Mouse (Mus musculus): ENCODE measurements at regions not wholly inside any gene's neighbourhood (a gene's known extent, or its start where the extent isn't known, plus 50 kb on each side); places are given as distances from the start of the nearest gene placed in this dataset.
A peak's percentile ranks its signal among the peaks of the same experiment; 100 is the strongest.

DNA sequence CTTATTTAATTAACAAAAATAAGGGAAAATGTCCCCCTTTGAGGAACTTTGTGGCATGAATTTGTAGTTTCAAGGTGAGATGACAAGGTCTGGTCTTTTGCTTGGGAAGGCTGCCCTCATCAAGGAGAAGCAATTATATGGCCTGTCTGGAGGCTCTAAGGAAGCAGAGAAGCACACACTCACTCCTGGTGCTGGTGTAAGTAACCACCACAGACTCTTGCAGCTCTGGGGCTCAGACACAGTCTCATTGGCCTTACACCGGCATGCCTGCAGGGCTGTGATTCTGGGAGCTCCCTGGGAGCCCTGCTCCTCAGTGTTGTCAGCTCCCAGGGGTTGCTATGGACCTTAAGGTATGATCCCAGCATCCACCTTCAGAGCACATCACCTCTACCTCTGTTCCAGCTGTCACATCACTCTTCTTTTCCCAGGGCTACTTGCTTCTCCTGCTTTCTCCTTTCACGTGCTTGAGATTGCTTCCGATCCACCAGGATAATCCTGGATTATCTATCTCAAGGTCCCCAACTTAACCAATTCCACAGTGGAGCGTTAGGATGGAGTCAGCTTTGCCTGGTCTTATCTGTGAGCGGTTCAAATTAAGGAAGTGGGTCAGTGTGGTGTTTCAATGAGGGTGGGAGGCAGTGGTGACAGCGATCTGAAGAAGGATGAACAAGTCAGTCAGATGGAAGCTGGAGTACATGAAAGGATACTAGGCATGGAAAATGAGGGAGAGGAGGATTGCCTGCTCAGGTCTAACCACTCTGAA lies 96.0 kb upstream of the Clnk start:
- no peak overlapping the region for H3K9ac ChIP-seq (ENCODE audit: low read depth, low read length)
- H3K9me3 ChIP-seq (replicated peaks; ENCODE audit: low read length), result no peaks in the 10 kb centered on the region
- H3K36me3 ChIP-seq (ENCODE audit: insufficient read depth, low read length), result no peaks in the 10 kb centered on the region
- no peak for ATAC-seq (replicated peaks; ENCODE audit: low FRiP score, low read depth)
- no peak for DNase-seq (ENCODE audit: low spot score)
- no peak overlapping the region for H3K4me2 ChIP-seq (ENCODE audit: low read length)
- WGBS, result 78% methylated on average over 6 of the region's 6 CpGs
- no peaks in the 10 kb centered on the region for H3K27me3 ChIP-seq (ENCODE audit: insufficient read depth, low read length)
- no peak overlapping the region for H3K27ac ChIP-seq
- no peak for TF ChIP-seq CTCF (IDR thresholded peaks at IDR 0.05; ENCODE audit: low read depth)
- no peaks in the 10 kb centered on the region for H3K4me1 ChIP-seq (replicated peaks; ENCODE audit: insufficient read depth, low read length)
- H3K4me3 ChIP-seq (replicated peaks; ENCODE audit: low read depth, low read length), result no peak overlapping the region

DNA sequence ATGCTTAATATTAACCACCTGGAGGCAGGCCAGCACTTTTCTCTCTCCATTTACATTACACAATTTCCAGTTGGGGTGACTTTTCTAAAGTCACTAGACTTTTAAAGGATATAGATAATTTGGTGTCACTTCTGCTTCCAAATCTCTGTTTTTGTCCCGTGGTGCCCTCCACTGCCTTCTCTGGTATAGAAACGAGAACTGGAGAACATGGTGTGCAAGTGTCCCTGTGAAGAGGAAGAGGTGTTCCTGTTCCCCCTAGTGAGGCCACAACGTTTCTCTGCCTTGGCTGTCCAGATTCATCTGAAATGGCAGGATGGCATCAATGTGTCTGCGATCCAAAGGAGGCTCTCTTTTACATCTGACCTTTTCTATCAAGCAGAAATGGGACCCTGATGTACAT lies 93.9 kb upstream of the Clnk start:
- no peak overlapping the region for H3K27ac ChIP-seq
- no peaks in the 10 kb centered on the region for H3K4me1 ChIP-seq (replicated peaks; ENCODE audit: insufficient read depth, low read length)
- H3K9ac ChIP-seq (ENCODE audit: low read depth, low read length), result no peak overlapping the region
- TF ChIP-seq CTCF (IDR thresholded peaks at IDR 0.05; ENCODE audit: low read depth), result no peak
- H3K36me3 ChIP-seq (ENCODE audit: insufficient read depth, low read length), result no peaks in the 10 kb centered on the region
- 84% methylated on average over 4 of the region's 4 CpGs for WGBS
- H3K4me3 ChIP-seq (replicated peaks; ENCODE audit: low read depth, low read length), result no peak overlapping the region
- H3K9me3 ChIP-seq (replicated peaks; ENCODE audit: low read length), result no peaks in the 10 kb centered on the region
- no peak for ATAC-seq (replicated peaks; ENCODE audit: low FRiP score, low read depth)
- no peak for DNase-seq (ENCODE audit: low spot score)
- no peaks in the 10 kb centered on the region for H3K27me3 ChIP-seq (ENCODE audit: insufficient read depth, low read length)
- H3K4me2 ChIP-seq (ENCODE audit: low read length), result no peak overlapping the region

DNA sequence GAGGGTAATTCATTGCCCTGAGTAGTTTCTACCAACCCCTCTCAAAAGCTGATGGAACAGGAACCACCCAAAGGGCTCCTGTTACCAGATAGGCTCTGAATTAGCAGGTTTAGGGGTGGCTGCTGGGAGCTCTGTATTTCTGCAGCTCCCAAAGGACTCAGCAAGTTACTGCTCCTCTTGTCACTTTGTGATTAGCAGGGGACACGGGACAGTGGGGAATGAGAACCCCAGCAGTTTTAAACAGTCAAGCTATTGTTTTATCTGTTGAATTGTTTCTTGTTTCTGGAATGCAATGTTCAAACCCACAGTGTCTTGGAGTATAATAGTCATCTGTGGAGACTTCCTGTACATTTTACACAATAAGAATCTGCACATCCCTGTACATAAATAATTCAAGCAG lies 90.4 kb upstream of the Clnk start:
- ATAC-seq (replicated peaks; ENCODE audit: low FRiP score, low read depth), result no peak
- H3K4me2 ChIP-seq (ENCODE audit: low read length), result no peak overlapping the region
- 43% methylated on average over 1 of the region's 1 CpGs for WGBS
- no peak overlapping the region for H3K9ac ChIP-seq (ENCODE audit: low read depth, low read length)
- TF ChIP-seq CTCF (IDR thresholded peaks at IDR 0.05; ENCODE audit: low read depth), result no peak
- no peaks in the 10 kb centered on the region for H3K9me3 ChIP-seq (replicated peaks; ENCODE audit: low read length)
- no peaks in the 10 kb centered on the region for H3K27me3 ChIP-seq (ENCODE audit: insufficient read depth, low read length)
- H3K27ac ChIP-seq, result no peak overlapping the region
- no peak overlapping the region for H3K4me3 ChIP-seq (replicated peaks; ENCODE audit: low read depth, low read length)
- no peaks in the 10 kb centered on the region for H3K36me3 ChIP-seq (ENCODE audit: insufficient read depth, low read length)
- DNase-seq (ENCODE audit: low spot score), result no peak
- H3K4me1 ChIP-seq (replicated peaks; ENCODE audit: insufficient read depth, low read length), result no peaks in the 10 kb centered on the region

DNA sequence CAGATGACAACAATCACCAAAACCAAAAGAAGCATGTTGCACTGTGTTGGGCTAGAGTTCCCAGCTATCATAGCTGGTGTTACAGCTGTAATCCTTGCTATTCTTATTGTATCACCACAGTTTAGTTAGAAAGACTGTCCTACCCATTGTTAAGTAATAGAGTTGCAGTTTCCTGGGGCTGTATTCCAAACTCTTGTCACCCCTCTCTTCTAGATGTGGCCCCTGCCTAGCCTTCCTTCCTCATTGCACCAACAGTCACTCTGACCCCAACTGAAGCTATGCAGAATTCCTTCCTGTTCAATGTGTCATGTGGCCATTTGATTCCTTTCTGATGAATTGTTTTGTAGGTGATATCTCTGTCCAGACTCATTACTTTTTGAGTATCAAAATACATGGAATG lies 87.8 kb upstream of the Clnk start:
- Histone ChIP-seq H3K9ac (ENCODE audit: low read depth, low read length) (no peak overlapping the region), H3K4me3 (replicated peaks; ENCODE audit: low read depth, low read length) (no peak overlapping the region), H3K27ac (no peak overlapping the region), H3K27me3 (ENCODE audit: insufficient read depth, low read length) (no peaks in the 10 kb centered on the region), H3K9me3 (replicated peaks; ENCODE audit: low read length) (no peaks in the 10 kb centered on the region), H3K4me1 (replicated peaks; ENCODE audit: insufficient read depth, low read length) (no peaks in the 10 kb centered on the region), H3K4me2 (ENCODE audit: low read length) (no peak overlapping the region), H3K36me3 (ENCODE audit: insufficient read depth, low read length) (no peaks in the 10 kb centered on the region)
- no peak for TF ChIP-seq CTCF (IDR thresholded peaks at IDR 0.05; ENCODE audit: low read depth)
- no peak for ATAC-seq (replicated peaks; ENCODE audit: low FRiP score, low read depth)
- DNase-seq (ENCODE audit: low spot score), result no peak

DNA sequence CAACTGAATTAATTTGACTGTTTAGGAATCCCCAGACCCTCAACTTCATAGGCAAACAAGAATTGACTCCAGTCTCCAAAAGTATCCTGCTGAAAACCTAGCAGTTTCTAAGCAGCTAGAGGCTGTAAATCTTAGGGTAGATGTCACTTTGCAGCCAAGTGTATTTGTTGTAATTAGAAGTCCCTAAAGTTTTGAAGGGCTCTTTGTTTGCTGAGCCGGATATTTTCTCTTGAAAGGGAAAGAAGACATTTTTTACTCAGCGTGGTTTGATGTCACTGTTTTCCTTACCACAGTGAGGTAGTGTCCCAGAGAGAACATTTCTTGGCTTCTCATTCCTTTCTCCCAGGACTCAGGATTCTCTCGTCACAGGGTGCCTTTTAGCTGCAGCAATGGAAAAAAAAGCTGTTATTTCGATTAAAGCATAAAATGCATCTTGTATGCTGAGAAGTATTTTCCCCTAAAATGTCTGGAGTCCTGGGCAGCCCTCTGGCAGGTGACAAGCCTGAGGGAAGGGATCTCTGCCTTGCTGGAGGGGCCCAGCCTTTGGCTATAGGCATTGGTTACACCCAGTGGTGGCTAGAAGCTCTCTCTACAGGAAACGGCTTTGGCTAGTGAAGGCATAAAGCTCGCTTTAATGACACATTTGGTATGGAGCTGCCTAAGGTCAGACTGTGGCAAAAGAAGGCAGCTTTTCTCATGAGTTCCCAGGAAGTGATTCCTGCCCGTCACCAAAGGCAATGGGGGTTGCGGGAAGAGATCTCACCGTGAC lies 74.1 kb upstream of the Clnk start:
- H3K4me1 ChIP-seq (replicated peaks; ENCODE audit: insufficient read depth, low read length), result peaks cover 4% of the 10 kb centered on the region; the same call in 1 of the 2 replicates
- H3K27me3 ChIP-seq (ENCODE audit: insufficient read depth, low read length), result no peaks in the 10 kb centered on the region
- ATAC-seq (replicated peaks; ENCODE audit: low FRiP score, low read depth) (no peak), DNase-seq (ENCODE audit: low spot score) (peak; percentile 77)
- 0 out of 2 replicates have a peak overlapping the region, but pooled peaks have one; percentile 47 for H3K27ac ChIP-seq
- H3K9me3 ChIP-seq (replicated peaks; ENCODE audit: low read length), result no peaks in the 10 kb centered on the region
- no peak for TF ChIP-seq CTCF (IDR thresholded peaks at IDR 0.05; ENCODE audit: low read depth)
- no peak overlapping the region for H3K9ac ChIP-seq (ENCODE audit: low read depth, low read length)
- H3K4me2 ChIP-seq (ENCODE audit: low read length), result no peak overlapping the region
- WGBS, result 39% methylated on average over 9 of the region's 9 CpGs
- no peaks in the 10 kb centered on the region for H3K36me3 ChIP-seq (ENCODE audit: insufficient read depth, low read length)
- no peak overlapping the region for H3K4me3 ChIP-seq (replicated peaks; ENCODE audit: low read depth, low read length)

DNA sequence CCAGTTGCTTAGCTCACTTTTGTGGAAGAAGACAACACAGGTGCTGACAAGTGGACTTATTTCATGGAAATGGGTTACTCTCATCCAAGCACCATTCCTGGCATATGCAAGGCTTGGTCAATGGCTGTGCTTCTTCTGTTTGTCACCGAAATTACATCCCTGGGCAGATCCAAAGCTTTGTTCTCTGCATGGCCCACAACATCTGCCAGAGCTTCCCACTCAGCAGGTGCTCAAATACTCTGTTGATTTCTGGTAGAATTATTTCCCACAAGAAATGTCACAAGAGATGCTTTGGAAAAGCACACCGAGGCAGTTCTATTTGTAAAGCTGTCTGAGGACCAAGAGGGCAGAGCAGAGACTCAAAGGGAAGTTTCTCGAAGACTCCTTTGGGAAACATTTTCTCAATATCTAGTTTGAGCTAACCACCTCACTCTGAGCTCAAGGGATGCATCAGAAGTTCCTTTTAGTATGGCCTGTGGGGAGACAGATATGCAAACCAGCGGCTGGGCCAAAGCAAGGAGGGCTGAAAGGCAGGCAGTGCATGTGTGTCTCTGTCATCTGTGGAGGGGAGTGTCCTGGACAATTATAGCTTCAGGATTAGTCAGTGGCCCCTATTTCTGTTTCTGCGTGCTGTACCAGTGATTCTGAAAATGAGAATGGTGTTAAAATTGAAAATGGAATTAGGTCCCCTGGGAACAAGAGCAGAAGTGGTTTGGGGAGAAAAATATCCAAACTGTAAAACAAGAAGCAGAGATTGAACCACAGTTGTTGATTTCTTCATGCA lies 69.5 kb upstream of the Clnk start:
- H3K4me2 ChIP-seq (ENCODE audit: low read length), result no peak overlapping the region
- TF ChIP-seq CTCF (IDR thresholded peaks at IDR 0.05; ENCODE audit: low read depth), result no peak
- DNase-seq (ENCODE audit: low spot score), result no peak
- no peak overlapping the region for H3K4me3 ChIP-seq (replicated peaks; ENCODE audit: low read depth, low read length)
- no peaks in the 10 kb centered on the region for H3K36me3 ChIP-seq (ENCODE audit: insufficient read depth, low read length)
- no peaks in the 10 kb centered on the region for H3K27me3 ChIP-seq (ENCODE audit: insufficient read depth, low read length)
- 81% methylated on average over 5 of the region's 5 CpGs for WGBS
- H3K9me3 ChIP-seq (replicated peaks; ENCODE audit: low read length), result no peaks in the 10 kb centered on the region
- H3K9ac ChIP-seq (ENCODE audit: low read depth, low read length), result no peak overlapping the region
- H3K27ac ChIP-seq, result no peak overlapping the region
- ATAC-seq (replicated peaks; ENCODE audit: low FRiP score, low read depth), result no peak
- H3K4me1 ChIP-seq (replicated peaks; ENCODE audit: insufficient read depth, low read length), result peaks cover 4% of the 10 kb centered on the region; the same call in 1 of the 2 replicates
